26 mouse cellular contexts compared by ENCODE assay signal in genomic region chr14:105859876-105860275, GRCm38 (mm10).
"Had no signal": no experiment of that assay in that cellular context is flagged by ENCODE, and none has a peak within 500 bp of the region (broad histone marks: within the 10 kb centered on the region; RNA-seq: fewer than 3 reads in every experiment).

No protein-coding gene starts in this region.

- H3K36me3 ChIP-seq: heart, embryonic 13.5 days; heart, embryonic 15.5 days; hindbrain, embryonic 13.5 days; hindbrain, embryonic 15.5 days; kidney, embryonic 15.5 days; limb, embryonic 12.5 days; liver, embryonic 13.5 days had no signal

- DNase-seq: gastrocnemius, postnatal 14 days; gastrocnemius, postnatal 36 days; heart, adult 11 months; heart, adult 2 months; heart, postnatal 14 days; heart, postnatal 36 days; kidney, adult 11 months; kidney, adult 2 months; kidney, adult 9 months; kidney, postnatal 14 days; kidney, postnatal 36 days; layer of hippocampus, adult 9-11 months; layer of hippocampus, postnatal 36 days; left cerebral cortex, postnatal 4 days; liver; liver, embryonic 13.5 days had no signal

- H3K4me3 ChIP-seq: heart, adult 2 months; heart, embryonic 13.5 days; heart, embryonic 15.5 days; hindbrain, embryonic 13.5 days; hindbrain, embryonic 15.5 days; kidney, embryonic 15.5 days; limb, embryonic 12.5 days; liver, embryonic 13.5 days had no signal

- H3K27me3 ChIP-seq: heart, embryonic 13.5 days; heart, embryonic 15.5 days; hindbrain, embryonic 15.5 days; kidney, embryonic 15.5 days; limb, embryonic 12.5 days; liver, embryonic 13.5 days had no signal

- H3K27ac ChIP-seq: heart, adult 2 months; heart, embryonic 13.5 days; heart, embryonic 15.5 days; hindbrain, embryonic 13.5 days; hindbrain, embryonic 15.5 days; hindbrain, postnatal 0 days; kidney, embryonic 15.5 days; kidney, postnatal 0 days; limb, embryonic 12.5 days; liver, embryonic 13.5 days had no signal

- H3K4me2 ChIP-seq: heart, embryonic 11.5 days; heart, embryonic 13.5 days; heart, embryonic 15.5 days; hindbrain, embryonic 13.5 days; hindbrain, embryonic 15.5 days; kidney, embryonic 15.5 days; limb, embryonic 12.5 days; liver, embryonic 11.5 days; liver, embryonic 13.5 days had no signal

- ATAC-seq: hindbrain, postnatal 0 days had no signal

- H3K4me1 ChIP-seq: heart, embryonic 15.5 days; hindbrain, embryonic 13.5 days; hindbrain, embryonic 15.5 days; limb, embryonic 12.5 days; liver, embryonic 13.5 days had no signal

- H3K9ac ChIP-seq: heart, embryonic 13.5 days; heart, embryonic 15.5 days; hindbrain, embryonic 13.5 days; hindbrain, embryonic 15.5 days; kidney, embryonic 15.5 days; limb, embryonic 12.5 days; liver, embryonic 13.5 days had no signal

- H3K9me3 ChIP-seq: heart, embryonic 13.5 days; heart, embryonic 15.5 days; hindbrain, embryonic 13.5 days; hindbrain, embryonic 15.5 days; kidney, embryonic 15.5 days; limb, embryonic 12.5 days; liver, embryonic 13.5 days had no signal
